Mouse (Mus musculus) G1E (cell line): ENCODE data around the gene Ugdh.

ENCODE experiments used
- CTCF ChIP-seq: IDR thresholded peaks from 2 replicates; pipeline ENCODE4 v1.5.1; 2012; ENCODE audit warnings: low read depth, low read length, inconsistent platforms, mixed read lengths
- TAL1 ChIP-seq: conservative IDR thresholded peaks from 2 replicates; pipeline ENCODE4 v1.6.1; 2012; ENCODE audit warnings: low read depth, low read length, inconsistent platforms, mixed read lengths

GRCm38 (mm10) chr5:65435806-65436561, at the start of gene Ugdh:
- TF ChIP-seq TAL1 (no peak), CTCF (no peak)
